Mouse (Mus musculus) E14TG2a.4 (cell line): ENCODE results near the gene Angel1.

Source experiments
- H3K27me3 ChIP-seq: 2 replicates; pipeline ENCODE4 v1.6.1; 2014; ENCODE audit warnings: low read length, control low read depth; ENCODE audit not compliant: insufficient read depth
- H3K36me3 ChIP-seq: 2 replicates; pipeline ENCODE4 v1.6.1; 2014; ENCODE audit warnings: low read length, control low read depth; ENCODE audit not compliant: insufficient read depth
- H3K4me1 ChIP-seq: replicated peaks from 2 replicates; pipeline ENCODE4 v1.6.1; 2014; ENCODE audit warnings: low read depth, low read length, control low read depth
- H3K4me3 ChIP-seq: replicated peaks from 2 replicates; pipeline ENCODE4 v1.5.1; 2014; ENCODE audit warnings: mild to moderate bottlenecking, low read length
- H3K9me3 ChIP-seq: 2 replicates; pipeline ENCODE4 v1.6.1; 2014; ENCODE audit warnings: low read length, control low read depth
- CTCF ChIP-seq: conservative IDR thresholded peaks from 2 replicates; pipeline ENCODE4 v1.5.1; 2014; ENCODE audit warnings: low read length
- NANOG ChIP-seq: IDR thresholded peaks from 2 replicates; pipeline ENCODE4 v1.6.1; 2014; ENCODE audit warnings: borderline replicate concordance, low read length, mixed read lengths
- POU5F1 ChIP-seq: IDR thresholded peaks from 2 replicates; pipeline ENCODE4 v1.6.1; 2014; ENCODE audit warnings: low read length, borderline replicate concordance

The Angel1 gene

GRCm38 (mm10) chr12:86688917-86689316 lies 37.3 kb downstream of the Angel1 start:
- H3K9me3 ChIP-seq: no peaks in the 10 kb centered on the region
- H3K4me1 ChIP-seq: peaks cover 74% of the 10 kb centered on the region
- no peaks in the 10 kb centered on the region for H3K36me3 ChIP-seq
- H3K27me3 ChIP-seq: no peaks in the 10 kb centered on the region
- peak overlapping the region; percentile 77 for H3K4me3 ChIP-seq
- TF ChIP-seq POU5F1 (no peak), NANOG (no peak), CTCF (no peak)

- H3K4me1 ChIP-seq: peaks cover 81% of the 10 kb centered on the region
Observed at GRCm38 (mm10) chr12:86687971-86688573, 38.2 kb downstream of the Angel1 start.

GRCm38 (mm10) chr12:86687445-86687955 lies 38.8 kb downstream of the Angel1 start:
- Histone ChIP-seq H3K27me3 (no peaks in the 10 kb centered on the region), H3K4me3 (peak overlapping the region; percentile 77), H3K36me3 (no peaks in the 10 kb centered on the region), H3K9me3 (no peaks in the 10 kb centered on the region), H3K4me1 (peaks cover 85% of the 10 kb centered on the region)
- TF ChIP-seq POU5F1 (no peak), NANOG (no peak), CTCF (no peak)

More at GRCm38 (mm10) chr12:86687971-86688573, 38.2 kb downstream of the Angel1 start:
- TF ChIP-seq CTCF (no peak), NANOG (no peak), POU5F1 (no peak)
- H3K27me3 ChIP-seq: no peaks in the 10 kb centered on the region
- H3K9me3 ChIP-seq: no peaks in the 10 kb centered on the region
- peak overlapping the region; percentile 77 for H3K4me3 ChIP-seq
- no peaks in the 10 kb centered on the region for H3K36me3 ChIP-seq

GRCm38 (mm10) chr12:86686551-86687330 lies 39.5 kb downstream of the Angel1 start:
- Histone ChIP-seq H3K4me1 (peaks cover 84% of the 10 kb centered on the region), H3K27me3 (0 out of 2 replicates have a peak, but pooled peaks cover 1% of the 10 kb centered on the region), H3K36me3 (no peaks in the 10 kb centered on the region), H3K9me3 (no peaks in the 10 kb centered on the region), H3K4me3 (peak overlapping the region; percentile 46)
- no peak for TF ChIP-seq NANOG
- TF ChIP-seq POU5F1: no peak
- TF ChIP-seq CTCF: no peak

GRCm38 (mm10) chr12:86685275-86685674 lies 41.0 kb downstream of the Angel1 start:
- Histone ChIP-seq H3K9me3 (no peaks in the 10 kb centered on the region), H3K4me3 (no peak overlapping the region), H3K36me3 (no peaks in the 10 kb centered on the region), H3K27me3 (peaks cover 10% of the 10 kb centered on the region), H3K4me1 (peaks cover 80% of the 10 kb centered on the region)
- no peak for TF ChIP-seq NANOG
- TF ChIP-seq POU5F1: no peak
- TF ChIP-seq CTCF: no peak

- Histone ChIP-seq H3K4me1 (peaks cover 76% of the 10 kb centered on the region), H3K36me3 (no peaks in the 10 kb centered on the region), H3K4me3 (no peak overlapping the region), H3K9me3 (no peaks in the 10 kb centered on the region), H3K27me3 (peaks cover 26% of the 10 kb centered on the region)
- TF ChIP-seq CTCF: no peak
- TF ChIP-seq POU5F1: no peak
Observed at GRCm38 (mm10) chr12:86683698-86684097, 42.6 kb downstream of the Angel1 start.

- no peaks in the 10 kb centered on the region for H3K9me3 ChIP-seq
- no peak overlapping the region for H3K4me3 ChIP-seq
- H3K4me1 ChIP-seq: peaks cover 65% of the 10 kb centered on the region
- H3K27me3 ChIP-seq: peaks cover 40% of the 10 kb centered on the region
- no peak for TF ChIP-seq POU5F1
- no peak for TF ChIP-seq NANOG
- no peak for TF ChIP-seq CTCF
- H3K36me3 ChIP-seq: no peaks in the 10 kb centered on the region
Observed at GRCm38 (mm10) chr12:86682178-86682577, 44.1 kb downstream of the Angel1 start.

GRCm38 (mm10) chr12:86681626-86682025 lies 44.6 kb downstream of the Angel1 start:
- Histone ChIP-seq H3K9me3 (no peaks in the 10 kb centered on the region), H3K27me3 (peaks cover 45% of the 10 kb centered on the region), H3K4me1 (peaks cover 61% of the 10 kb centered on the region), H3K4me3 (no peak overlapping the region), H3K36me3 (no peaks in the 10 kb centered on the region)
- TF ChIP-seq CTCF (no peak), NANOG (no peak), POU5F1 (no peak)
